Mouse (Mus musculus): Measurements from ENCODE around the gene Crim1. TPM values are rescaled to one million over a fixed set of nuclear protein-coding genes. Genes with fewer than 3 reads are reported as not detected.

The Crim1 gene
- polyA plus RNA-seq, 1 experiment: 3.2 TPM

DNA sequence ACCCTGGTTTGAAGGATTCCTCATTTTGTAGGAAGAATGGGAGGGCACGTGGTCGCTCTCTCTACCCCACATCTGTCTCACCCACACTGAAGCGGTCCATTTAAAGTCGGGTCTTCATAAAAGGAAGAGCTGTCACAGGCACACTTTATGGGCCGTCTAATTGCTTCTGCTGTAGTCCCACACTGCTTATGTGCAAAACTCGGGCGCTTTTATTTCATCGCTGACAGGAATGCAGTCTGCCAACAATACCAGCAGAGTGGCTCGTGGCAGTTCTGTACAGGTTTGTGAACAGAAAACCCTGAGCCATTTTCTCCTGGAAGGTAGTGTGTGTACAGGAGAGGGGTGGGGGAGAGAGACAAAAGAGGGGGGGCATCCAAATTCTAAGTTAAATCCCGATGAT lies 23.9 kb downstream of the Crim1 start:
- Histone ChIP-seq H3K4me1 (peaks cover 4% of the 10 kb centered on the region; the same call in 1 of the 2 replicates), H3K4me3 (replicated peaks) (no peak overlapping the region), H3K27me3 (replicated peaks) (no peaks in the 10 kb centered on the region), H3K36me3 (replicated peaks; ENCODE audit: low read length) (no peaks in the 10 kb centered on the region), H3K9me3 (no peaks in the 10 kb centered on the region)
- TF ChIP-seq GATA1 (IDR thresholded peaks at IDR 0.05; ENCODE audit: borderline replicate concordance, low read length) (no peak), FLI1 (IDR thresholded peaks at IDR 0.05; ENCODE audit: low read length) (no peak)

DNA sequence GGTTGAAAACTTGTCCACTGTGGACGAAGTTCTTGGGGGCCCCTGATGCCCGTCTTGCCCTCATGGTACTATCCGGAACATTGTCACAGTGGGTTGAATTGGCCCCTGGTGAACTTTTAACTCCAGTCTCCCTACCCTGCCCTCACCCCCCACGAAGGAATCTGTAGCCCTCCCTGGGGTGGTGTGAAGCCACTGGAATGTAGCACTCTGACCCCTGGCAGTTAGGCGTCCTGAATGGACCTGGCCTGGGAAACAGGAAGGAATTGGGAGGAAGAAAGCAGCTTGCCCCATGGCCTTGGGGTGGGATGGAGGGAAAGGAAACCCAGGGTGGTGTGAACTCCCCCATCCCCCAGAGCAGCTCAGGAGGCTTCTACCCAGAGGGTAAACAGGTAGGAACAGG lies 25.5 kb downstream of the Crim1 start:
- no peaks in the 10 kb centered on the region for H3K9me3 ChIP-seq
- no peak overlapping the region for H3K4me3 ChIP-seq (replicated peaks)
- TF ChIP-seq FLI1 (IDR thresholded peaks at IDR 0.05; ENCODE audit: low read length): no peak
- TF ChIP-seq GATA1 (IDR thresholded peaks at IDR 0.05; ENCODE audit: borderline replicate concordance, low read length): no peak
- H3K4me1 ChIP-seq: peaks cover 4% of the 10 kb centered on the region; the same call in 1 of the 2 replicates
- no peaks in the 10 kb centered on the region for H3K36me3 ChIP-seq (replicated peaks; ENCODE audit: low read length)
- H3K27me3 ChIP-seq (replicated peaks): no peaks in the 10 kb centered on the region

DNA sequence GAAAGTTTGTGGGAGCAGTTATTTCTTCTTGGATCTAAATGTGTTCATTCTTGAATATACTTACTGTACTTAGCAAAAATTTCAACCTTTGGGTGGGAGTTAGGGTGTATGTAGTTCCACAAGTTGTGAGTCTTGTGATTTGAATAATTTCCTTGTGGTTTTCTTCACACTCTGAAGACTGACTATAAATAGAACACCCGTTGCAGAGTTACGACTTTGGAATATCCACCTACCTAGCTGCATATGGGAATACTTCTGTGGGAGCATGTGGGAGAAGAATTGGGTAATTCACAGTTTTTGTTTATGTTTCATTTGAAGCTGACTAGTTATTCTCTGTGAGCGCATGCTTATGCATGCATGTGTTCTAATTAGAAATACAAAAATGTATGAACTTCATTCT lies 27.2 kb downstream of the Crim1 start:
- Histone ChIP-seq H3K36me3 (replicated peaks; ENCODE audit: low read length) (no peaks in the 10 kb centered on the region), H3K4me1 (peaks cover 4% of the 10 kb centered on the region; the same call in 1 of the 2 replicates)

DNA sequence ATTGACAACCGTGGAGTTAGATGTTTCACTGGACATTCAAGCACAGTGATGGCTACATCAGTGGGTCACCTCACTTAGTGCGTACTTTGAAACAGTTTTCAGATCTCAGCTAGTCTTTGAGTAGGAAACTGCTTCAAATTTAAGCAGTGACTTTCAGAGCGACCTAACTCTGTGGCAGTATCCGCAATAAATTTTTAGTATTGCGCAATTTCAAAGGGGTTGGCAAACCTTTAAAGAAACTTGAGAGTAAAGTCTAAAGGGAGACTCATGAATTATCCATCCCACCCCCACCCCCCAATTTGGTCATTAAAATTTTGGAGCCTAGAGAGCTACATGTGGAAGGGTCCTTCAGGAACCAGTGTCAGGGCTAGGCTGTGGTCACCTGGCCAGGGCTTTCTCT lies 31.5 kb downstream of the Crim1 start:
- no peaks in the 10 kb centered on the region for H3K9me3 ChIP-seq

More for the DNA sequence above, 27.2 kb downstream of the Crim1 start:
- TF ChIP-seq FLI1 (IDR thresholded peaks at IDR 0.05; ENCODE audit: low read length) (no peak), GATA1 (IDR thresholded peaks at IDR 0.05; ENCODE audit: borderline replicate concordance, low read length) (no peak)
- Histone ChIP-seq H3K27me3 (replicated peaks) (no peaks in the 10 kb centered on the region), H3K9me3 (no peaks in the 10 kb centered on the region), H3K4me3 (replicated peaks) (no peak overlapping the region)

DNA sequence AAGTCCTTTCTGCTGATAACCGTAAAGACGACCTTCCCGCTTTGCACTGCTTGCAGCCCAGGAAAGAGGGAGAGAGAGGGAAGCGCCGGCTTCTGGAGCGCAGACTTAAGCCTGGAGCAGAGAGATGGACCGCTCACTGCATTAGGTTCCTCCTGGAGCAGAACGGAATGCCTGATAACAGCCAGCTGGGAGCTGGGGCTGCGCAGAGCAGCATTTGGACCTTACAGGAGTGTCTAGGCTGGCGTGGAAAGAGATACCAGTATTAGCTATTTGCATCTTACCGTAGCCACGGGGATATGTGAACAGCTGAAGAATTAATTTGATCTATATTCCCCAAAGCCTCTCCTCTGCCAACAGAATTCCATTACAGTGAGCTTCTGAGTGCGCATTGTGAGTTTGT lies 32.7 kb downstream of the Crim1 start:
- peaks cover 4% of the 10 kb centered on the region; the same call in 1 of the 2 replicates for H3K4me1 ChIP-seq
- no peaks in the 10 kb centered on the region for H3K9me3 ChIP-seq
- peaks cover 3% of the 10 kb centered on the region for H3K36me3 ChIP-seq (replicated peaks; ENCODE audit: low read length)
- no peak for TF ChIP-seq GATA1 (IDR thresholded peaks at IDR 0.05; ENCODE audit: borderline replicate concordance, low read length)
- no peak for TF ChIP-seq FLI1 (IDR thresholded peaks at IDR 0.05; ENCODE audit: low read length)
- H3K27me3 ChIP-seq (replicated peaks): no peaks in the 10 kb centered on the region
- no peak overlapping the region for H3K4me3 ChIP-seq (replicated peaks)

More for the DNA sequence above, 31.5 kb downstream of the Crim1 start:
- H3K4me3 ChIP-seq (replicated peaks): no peak overlapping the region
- peaks cover 4% of the 10 kb centered on the region; the same call in 1 of the 2 replicates for H3K4me1 ChIP-seq
- TF ChIP-seq FLI1 (IDR thresholded peaks at IDR 0.05; ENCODE audit: low read length) (no peak), GATA1 (IDR thresholded peaks at IDR 0.05; ENCODE audit: borderline replicate concordance, low read length) (no peak)
- no peaks in the 10 kb centered on the region for H3K27me3 ChIP-seq (replicated peaks)
- no peaks in the 10 kb centered on the region for H3K36me3 ChIP-seq (replicated peaks; ENCODE audit: low read length)

DNA sequence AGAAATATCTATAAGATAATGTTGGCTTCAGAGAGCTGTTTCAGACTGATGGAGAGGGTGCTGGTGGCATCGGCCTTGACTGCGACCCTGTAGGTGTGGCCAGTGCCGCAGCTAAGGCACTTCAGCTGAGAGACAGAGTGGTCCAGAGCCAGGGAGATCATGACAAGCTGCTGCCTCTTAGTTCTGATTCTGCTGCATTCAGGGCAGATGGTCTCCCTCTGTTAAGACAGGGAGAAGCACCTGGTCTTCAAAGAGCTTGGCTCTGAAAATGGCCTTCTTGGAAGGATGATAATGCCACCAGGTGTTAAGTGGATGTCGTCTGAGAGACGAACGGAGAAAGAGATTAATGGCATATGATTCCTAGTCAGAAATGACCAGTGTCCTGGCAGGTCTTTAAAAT lies 33.8 kb downstream of the Crim1 start:
- Histone ChIP-seq H3K4me1 (peaks cover 4% of the 10 kb centered on the region; the same call in 1 of the 2 replicates), H3K36me3 (replicated peaks; ENCODE audit: low read length) (peaks cover 8% of the 10 kb centered on the region), H3K27me3 (replicated peaks) (no peaks in the 10 kb centered on the region), H3K4me3 (replicated peaks) (no peak overlapping the region), H3K9me3 (no peaks in the 10 kb centered on the region)
- TF ChIP-seq FLI1 (IDR thresholded peaks at IDR 0.05; ENCODE audit: low read length): no peak
- TF ChIP-seq GATA1 (IDR thresholded peaks at IDR 0.05; ENCODE audit: borderline replicate concordance, low read length): no peak

DNA sequence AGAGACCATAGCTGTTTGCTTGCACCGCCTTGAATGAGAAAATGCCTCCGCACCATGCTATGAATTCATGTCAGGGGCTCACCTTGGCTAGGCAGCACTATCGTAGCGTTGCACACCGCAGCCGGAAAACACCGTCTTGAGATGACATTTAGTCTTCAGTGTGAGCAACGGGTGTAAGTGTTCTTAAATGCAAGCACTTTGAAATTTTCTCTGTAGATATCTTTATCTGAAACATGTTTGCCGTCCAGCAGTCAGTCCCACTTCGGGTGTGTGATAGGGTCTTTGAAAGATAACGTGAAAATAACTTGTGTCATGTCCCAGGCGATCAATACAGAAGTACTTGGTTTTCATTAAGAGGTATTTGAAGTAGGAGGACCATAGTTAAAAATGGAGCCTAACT lies 36.1 kb downstream of the Crim1 start:
- Histone ChIP-seq H3K4me3 (replicated peaks) (no peak overlapping the region), H3K27me3 (replicated peaks) (no peaks in the 10 kb centered on the region), H3K9me3 (no peaks in the 10 kb centered on the region), H3K4me1 (peaks cover 1% of the 10 kb centered on the region), H3K36me3 (replicated peaks; ENCODE audit: low read length) (peaks cover 12% of the 10 kb centered on the region)
- TF ChIP-seq FLI1 (IDR thresholded peaks at IDR 0.05; ENCODE audit: low read length) (no peak), GATA1 (IDR thresholded peaks at IDR 0.05; ENCODE audit: borderline replicate concordance, low read length) (no peak)

DNA sequence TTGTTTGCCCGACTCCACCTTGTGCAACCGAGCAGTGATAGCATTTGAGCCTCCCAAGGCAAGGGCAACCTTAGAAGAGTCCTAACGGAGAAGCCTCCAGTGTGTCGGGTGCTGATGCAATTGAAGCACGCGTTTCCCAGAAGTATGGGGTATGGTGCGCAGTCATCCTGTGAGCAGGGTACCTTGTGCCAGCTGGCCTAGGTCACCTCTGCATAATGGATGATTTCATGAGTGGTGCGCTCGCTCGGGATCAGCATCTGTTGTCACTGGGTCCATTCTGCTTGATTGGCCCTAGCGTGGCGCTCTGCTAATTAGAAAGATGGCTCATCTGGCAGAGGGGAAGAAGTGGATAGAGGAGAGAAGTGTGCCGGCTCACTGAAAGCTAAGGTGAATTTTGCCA lies 37.9 kb downstream of the Crim1 start:
- Histone ChIP-seq H3K9me3 (no peaks in the 10 kb centered on the region), H3K36me3 (replicated peaks; ENCODE audit: low read length) (peaks cover 12% of the 10 kb centered on the region), H3K27me3 (replicated peaks) (no peaks in the 10 kb centered on the region), H3K4me1 (peaks cover 7% of the 10 kb centered on the region), H3K4me3 (replicated peaks) (no peak overlapping the region)
- no peak for TF ChIP-seq GATA1 (IDR thresholded peaks at IDR 0.05; ENCODE audit: borderline replicate concordance, low read length)
- TF ChIP-seq FLI1 (IDR thresholded peaks at IDR 0.05; ENCODE audit: low read length): no peak

DNA sequence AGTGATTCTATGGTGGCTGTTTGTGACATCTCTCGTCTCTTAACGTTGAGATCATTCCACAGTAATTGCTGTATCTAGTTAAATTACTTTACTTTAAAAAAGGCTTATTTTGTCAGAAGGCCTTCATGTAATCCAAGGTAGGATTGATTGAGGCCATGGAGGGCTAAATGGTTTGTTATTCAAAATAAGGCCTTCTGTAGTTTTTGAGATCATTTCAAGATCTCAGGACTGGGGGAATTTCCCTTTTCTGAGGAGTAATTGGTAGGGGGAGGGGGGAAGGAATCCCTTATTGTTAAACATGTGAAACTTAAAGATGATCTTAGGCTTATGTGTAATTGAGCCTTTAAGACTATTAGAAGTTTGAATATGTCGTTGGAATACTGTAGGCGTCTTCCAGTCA lies 40.1 kb downstream of the Crim1 start:
- peaks cover 12% of the 10 kb centered on the region for H3K4me1 ChIP-seq
- no peaks in the 10 kb centered on the region for H3K27me3 ChIP-seq (replicated peaks)
- H3K36me3 ChIP-seq (replicated peaks; ENCODE audit: low read length): peaks cover 12% of the 10 kb centered on the region
- H3K4me3 ChIP-seq (replicated peaks): no peak overlapping the region
- H3K9me3 ChIP-seq: no peaks in the 10 kb centered on the region
- TF ChIP-seq FLI1 (IDR thresholded peaks at IDR 0.05; ENCODE audit: low read length) (no peak), GATA1 (IDR thresholded peaks at IDR 0.05; ENCODE audit: borderline replicate concordance, low read length) (no peak)

DNA sequence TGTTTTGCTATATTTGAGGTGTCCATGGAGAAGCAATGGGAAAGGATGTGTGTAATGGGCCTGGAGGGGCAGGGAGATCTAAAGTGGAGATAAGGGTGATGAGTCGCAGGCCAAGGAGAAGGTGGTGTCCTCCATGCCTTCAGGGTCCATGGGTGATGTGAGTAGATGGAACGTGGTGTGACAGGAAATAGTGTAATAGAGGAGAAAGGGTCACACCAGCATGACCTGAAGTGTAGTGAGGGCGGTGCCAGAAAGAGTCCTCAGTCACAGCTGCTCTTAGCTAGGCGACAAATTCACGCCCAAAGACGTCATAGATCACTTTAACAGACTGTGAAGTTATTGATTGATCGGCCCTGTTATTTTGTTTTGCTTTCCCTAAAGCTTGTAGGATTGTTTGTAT lies 41.2 kb downstream of the Crim1 start:
- Histone ChIP-seq H3K9me3 (no peaks in the 10 kb centered on the region), H3K4me3 (replicated peaks) (peak overlapping the region; percentile 6), H3K36me3 (replicated peaks; ENCODE audit: low read length) (peaks cover 12% of the 10 kb centered on the region), H3K4me1 (peaks cover 23% of the 10 kb centered on the region), H3K27me3 (replicated peaks) (no peaks in the 10 kb centered on the region)
- TF ChIP-seq FLI1 (IDR thresholded peaks at IDR 0.05; ENCODE audit: low read length): no peak

DNA sequence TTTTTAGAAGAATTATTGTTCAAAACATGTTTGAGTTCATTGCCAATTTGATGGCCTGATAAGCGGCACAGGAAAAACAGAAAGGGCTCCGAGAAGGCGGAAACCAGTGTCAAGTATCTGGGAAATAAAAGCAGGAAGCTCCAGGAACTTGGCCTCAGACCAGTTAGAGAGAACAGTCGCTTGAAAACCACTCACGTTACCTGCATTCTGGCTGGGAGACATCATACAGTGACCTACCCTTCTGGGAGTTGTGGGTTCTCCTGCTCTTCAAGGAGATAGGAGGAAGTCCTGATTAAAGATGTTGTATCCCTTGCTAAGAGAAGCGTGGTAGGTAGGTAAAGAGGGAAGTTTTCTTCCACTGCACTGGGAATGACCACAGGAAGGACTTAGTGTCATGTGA lies 44.7 kb downstream of the Crim1 start:
- TF ChIP-seq FLI1 (IDR thresholded peaks at IDR 0.05; ENCODE audit: low read length): no peak
- TF ChIP-seq GATA1 (IDR thresholded peaks at IDR 0.05; ENCODE audit: borderline replicate concordance, low read length): no peak
- Histone ChIP-seq H3K27me3 (replicated peaks) (no peaks in the 10 kb centered on the region), H3K9me3 (no peaks in the 10 kb centered on the region), H3K4me3 (replicated peaks) (peak overlapping the region; percentile 85), H3K4me1 (peaks cover 52% of the 10 kb centered on the region), H3K36me3 (replicated peaks; ENCODE audit: low read length) (no peaks in the 10 kb centered on the region)
